Mouse (Mus musculus): ENCODE results near the gene Bcs1l.
A peak's percentile ranks its signal among the peaks of the same experiment; 100 is the strongest.

Gene Bcs1l

DNA sequence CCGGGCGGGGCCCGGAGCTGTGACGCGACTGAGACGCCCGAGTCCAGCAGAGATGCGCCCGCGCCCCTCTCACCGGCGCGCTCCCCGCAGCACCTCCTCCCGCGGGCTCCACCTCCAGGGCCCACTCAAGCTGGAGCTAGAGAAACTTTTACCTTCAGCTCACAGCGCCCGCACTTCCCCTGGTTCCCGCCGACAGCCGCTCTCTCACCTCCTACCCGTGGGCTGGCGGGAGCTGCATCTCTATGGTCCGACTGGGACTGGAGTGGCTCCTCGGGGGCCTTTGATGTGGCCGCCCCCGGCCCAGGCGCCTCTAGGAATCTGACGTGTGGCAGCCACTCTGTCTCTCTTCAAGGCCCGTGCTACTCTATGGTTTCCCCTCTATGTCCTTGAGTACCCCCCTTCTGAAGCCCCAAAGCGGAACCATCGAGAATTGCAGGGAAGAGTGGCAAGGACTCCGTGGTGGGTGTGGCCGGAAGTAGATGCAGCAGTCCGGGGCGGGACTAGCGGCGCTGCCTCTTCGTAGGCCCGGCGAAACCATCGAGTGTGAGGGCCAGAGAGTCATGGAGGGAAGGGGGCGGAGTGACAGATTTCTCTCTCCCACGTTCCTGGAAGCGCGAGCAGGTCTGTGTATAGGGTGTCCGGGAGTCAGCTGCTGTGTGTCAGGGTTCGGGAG is at the start of gene Bcs1l, which contains the start of gene Zfp142:
Gene Bcs1l (plus strand): TSS at position 517 of the 673 bp plus-strand sequence.
Gene Zfp142 (minus strand): TSS at position 474 of the 673 bp plus-strand sequence.
- DNase-seq (ENCODE audit: low read depth, low spot score) = peak; percentile 100

DNA sequence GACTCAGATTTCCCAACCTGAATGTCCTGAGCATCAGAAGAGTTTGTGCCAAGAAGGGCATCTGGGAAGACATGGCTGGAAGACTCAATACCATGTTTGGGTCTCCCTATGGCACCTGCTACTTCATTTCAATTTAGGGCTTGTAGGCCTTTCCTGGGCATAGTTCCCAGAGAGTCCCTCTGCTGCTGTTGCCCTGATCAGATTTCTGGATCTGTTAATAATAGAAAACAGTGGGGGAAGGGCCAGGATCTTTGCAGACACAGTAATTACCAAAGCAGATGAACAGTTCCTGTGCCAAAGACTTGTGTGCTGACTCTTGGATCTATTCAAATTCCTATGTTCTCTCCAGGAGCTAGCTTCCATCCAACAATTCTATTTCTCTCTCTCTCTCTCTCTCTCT is 49.4 kb upstream of the Bcs1l start:
- DNase-seq (ENCODE audit: low read depth, low spot score) = peak; percentile 37

DNA sequence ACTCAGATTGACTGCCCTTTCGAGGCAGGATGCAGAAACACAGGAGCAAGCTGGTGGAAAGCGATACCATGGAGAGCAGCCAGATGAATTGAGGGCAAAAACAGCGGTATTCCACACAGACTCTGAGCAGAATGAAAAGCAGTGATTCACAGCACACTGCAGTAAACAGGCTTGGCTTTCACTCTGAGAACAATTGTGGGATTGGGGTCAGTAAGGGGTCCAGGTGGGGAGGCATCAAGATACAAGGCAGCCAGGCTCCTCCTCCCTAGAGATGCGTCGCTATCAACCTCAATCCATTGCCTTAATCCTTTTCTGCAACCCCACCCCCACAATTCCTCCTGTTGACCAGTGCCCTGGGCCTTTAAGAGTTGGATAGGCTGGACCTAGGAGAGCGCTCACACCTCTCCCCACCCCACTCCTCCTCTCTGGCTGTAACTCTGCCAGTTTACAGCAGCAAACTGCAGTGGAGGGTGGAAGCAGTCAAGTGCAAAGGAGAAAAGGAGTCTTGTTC is 45.6 kb upstream of the Bcs1l start, which contains the start of gene Plcd4:
Gene Plcd4 (plus strand): TSS at position 438 of the 511 bp plus-strand sequence.
- DNase-seq (ENCODE audit: low read depth, low spot score) = peak; percentile 22

DNA sequence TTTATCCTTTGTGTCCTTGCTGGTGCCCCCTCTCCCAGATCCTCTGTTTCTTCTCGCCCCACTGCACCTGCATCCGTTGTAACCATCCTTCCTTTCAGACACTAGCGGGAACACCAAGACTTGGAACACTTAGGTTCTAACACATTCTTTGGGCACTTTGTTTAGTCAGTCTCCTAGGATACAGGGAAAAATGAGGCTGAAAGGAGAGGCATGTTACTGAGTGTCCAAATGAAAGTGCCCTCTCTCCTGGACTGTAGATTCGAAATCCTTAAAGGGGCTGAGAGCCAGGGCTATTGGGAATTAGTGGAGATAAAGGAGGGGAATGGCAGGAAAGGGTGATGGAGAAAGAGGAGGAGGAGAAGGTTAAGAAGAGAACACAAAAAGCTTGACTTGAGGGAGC is 43.9 kb upstream of the Bcs1l start, which contains the start of gene Usp37:
Gene Usp37 (minus strand): TSS at position 101 of the 400 bp plus-strand sequence.
- DNase-seq (ENCODE audit: low read depth, low spot score) = no peak

DNA sequence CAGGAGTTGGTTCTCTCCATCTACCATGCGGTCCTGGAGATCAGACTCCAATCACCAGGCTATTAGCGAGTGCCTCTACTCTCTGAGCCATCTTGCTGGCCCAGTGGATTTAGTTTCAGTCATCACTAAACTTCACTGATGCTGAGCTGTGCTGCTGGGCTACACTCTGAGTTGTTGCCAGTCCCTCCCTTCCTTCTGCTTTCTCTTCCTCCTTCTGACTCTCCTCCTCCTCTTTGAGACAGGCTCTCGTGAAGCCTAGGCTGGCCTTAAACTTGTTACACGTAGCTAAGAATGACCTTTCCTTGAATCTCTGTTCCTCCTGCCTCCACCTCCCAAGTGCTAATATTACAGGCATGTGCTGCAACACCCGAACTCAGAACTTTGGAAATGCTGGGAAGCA is 29.0 kb upstream of the Bcs1l start:
- no peak for DNase-seq (ENCODE audit: low read depth, low spot score)

DNA sequence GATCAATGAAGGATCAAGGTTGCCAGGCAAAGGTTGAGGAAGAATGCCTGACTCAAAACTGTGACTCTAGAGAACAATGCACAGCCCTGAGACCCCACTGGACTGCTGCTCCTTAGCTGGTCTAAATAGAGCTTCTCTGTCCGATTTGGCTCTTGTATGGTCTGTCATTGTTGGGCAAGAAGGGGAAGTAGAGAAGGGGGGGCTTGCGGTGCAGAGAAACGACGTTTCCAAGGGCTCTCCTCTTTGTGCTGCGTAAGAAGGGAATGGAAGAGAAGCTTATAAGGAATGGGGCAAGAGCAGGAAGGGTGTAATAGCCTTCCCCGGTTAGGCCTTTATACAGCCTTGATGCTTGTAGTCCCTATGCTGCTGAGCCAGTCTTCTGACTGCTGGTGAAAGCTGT is 22.3 kb upstream of the Bcs1l start:
- no peak for DNase-seq (ENCODE audit: low read depth, low spot score)

DNA sequence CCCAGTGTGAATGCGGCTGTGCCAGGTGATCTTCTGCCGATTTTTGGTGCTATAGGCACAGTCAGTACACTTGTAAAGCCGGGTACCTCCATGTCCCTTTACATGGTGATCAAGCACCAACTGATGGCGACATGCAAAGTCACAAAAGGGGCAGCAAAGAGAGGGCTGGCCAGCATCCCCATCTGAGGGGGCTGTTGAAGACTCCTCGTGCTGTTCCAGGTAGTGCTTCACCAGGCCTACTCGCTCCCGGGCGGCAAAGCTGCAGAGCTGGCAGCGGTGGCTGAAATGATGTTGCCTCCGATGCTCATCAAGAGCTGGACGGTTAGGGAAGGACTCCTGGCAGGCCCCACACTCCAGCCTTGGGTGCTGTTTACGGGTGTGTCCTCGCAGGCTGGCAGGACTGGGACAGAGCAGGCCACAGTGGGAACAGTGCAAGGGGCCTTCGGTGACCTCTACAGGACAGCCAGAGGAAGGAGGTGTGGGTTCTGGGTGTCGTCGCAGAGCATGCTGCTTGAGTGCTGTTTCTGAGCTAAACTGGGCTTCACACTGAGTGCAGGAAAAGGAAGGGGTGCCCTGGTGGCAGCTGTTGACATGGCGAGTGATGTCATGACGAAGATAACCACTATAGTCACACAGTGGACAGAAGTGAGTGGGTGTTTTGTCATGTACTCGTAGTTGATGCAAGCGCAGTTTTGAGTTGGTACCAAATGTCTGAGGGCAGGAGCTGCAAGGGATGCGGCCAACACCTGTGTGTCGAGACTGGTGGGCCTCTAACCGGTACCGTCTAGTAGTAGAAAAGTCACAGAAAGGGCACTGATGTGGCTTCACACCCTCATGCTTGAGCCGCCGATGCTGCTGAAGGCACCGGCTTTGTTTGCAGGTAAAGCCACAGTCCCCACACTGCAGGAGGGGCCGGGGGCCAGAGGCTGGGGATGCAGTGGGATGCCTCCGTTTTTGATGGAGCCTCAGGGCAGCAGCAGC is 18.1 kb upstream of the Bcs1l start:
- no peak for DNase-seq (ENCODE audit: low read depth, low spot score)

DNA sequence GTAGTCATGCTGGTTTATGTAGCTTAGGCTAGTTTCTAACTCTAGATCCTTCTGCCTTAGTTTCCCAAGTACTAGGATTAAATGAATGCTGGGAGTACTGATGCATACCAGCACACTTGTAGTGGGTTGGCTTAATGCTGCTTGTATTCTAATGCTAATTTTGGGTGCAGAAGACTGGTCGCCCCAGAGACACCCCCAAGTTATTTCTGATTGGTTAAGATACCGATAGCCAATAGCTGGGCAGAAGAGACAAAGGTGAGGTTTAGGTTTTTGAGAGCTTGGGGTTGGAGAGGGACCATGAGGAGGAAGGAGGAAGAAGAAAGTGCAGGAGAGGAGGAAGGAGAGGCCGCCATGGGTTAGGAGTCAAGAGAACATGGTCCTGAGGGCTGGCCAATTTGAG is 5.5 kb upstream of the Bcs1l start:
- no peak for DNase-seq (ENCODE audit: low read depth, low spot score)

DNA sequence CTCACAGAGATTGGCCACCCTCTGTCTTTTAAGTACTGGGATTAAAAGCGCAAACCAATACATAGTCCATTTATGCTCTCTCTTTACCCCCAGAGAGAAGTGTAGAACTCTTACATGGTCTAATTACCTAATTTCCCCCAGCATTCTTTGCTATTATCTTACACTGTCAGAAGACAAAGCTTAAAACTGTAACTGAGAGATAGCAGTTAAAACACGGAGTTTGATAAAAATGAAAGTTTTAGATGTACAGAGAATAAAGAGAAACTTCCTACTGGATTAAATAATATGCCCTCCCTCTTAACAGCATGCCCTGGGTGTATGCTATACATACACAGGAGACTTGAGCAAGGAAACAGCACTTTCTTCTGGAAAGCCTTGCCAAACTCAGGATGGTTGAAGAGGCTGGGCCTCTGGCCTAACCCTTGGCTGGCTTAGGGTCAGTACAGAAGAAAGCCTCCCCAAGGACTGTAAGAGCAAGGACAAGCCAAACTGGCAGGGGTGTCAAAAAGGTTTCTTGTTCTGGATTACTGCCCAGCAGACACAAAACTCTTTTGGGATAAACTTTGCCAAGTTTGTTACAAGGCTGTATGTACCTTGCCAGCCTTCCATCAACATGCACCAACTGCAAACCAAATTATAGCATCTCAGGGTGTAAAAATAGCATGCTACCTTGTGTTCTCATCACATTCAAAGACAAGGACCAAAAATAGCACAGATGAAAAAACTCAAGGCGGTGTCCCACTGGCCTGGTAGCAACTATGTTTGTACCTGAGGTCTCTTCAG is 3.3 kb upstream of the Bcs1l start:
- no peak for DNase-seq (ENCODE audit: low read depth, low spot score)

DNA sequence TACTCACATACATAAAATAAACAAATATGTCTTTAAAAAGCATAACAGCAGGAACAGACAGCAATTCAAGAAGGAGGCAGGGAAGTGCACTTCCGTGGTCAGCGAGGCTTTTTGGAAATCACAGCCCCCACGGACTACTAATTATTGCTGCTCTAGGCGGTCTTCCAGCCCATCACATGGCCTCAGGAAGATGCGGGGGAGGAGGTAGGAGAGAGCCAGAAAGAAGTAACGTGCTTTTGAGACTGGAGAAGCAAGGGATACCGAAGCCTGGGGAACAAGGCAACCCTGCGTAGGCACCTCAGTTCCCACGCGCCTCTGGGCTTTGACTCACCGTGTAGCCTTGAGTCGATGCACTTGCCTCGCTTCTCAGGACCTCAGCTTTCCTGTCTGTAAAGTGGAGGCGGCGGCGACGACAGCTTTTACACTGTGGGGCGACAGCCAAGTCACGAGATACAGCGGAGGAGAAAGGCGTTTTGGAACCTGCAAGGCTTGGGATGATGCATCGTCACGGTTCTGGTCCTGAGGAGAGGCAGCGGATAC is 786 bp upstream of the Bcs1l start:
- DNase-seq (ENCODE audit: low read depth, low spot score) = no peak

DNA sequence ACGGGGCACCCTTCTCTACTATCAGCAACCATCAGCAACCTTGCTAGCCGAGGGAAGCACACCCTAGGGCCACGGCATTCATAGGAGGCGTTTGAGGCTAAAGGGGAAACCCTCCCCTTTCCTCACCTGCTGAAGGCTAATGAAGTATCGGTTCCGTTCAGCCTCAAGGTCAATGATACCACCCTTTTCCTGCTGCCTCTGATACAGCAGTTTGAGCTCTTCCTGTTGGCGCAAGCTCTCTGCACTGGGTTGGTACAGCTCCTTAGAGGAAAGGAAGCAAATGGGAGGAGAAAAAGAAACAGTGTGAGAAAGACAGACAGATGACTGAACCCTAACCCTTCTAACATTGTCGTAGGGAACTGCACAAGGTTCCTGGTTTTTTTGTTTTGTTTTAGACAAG is 6.3 kb downstream of the Bcs1l start:
- DNase-seq (ENCODE audit: low read depth, low spot score) = no peak

DNA sequence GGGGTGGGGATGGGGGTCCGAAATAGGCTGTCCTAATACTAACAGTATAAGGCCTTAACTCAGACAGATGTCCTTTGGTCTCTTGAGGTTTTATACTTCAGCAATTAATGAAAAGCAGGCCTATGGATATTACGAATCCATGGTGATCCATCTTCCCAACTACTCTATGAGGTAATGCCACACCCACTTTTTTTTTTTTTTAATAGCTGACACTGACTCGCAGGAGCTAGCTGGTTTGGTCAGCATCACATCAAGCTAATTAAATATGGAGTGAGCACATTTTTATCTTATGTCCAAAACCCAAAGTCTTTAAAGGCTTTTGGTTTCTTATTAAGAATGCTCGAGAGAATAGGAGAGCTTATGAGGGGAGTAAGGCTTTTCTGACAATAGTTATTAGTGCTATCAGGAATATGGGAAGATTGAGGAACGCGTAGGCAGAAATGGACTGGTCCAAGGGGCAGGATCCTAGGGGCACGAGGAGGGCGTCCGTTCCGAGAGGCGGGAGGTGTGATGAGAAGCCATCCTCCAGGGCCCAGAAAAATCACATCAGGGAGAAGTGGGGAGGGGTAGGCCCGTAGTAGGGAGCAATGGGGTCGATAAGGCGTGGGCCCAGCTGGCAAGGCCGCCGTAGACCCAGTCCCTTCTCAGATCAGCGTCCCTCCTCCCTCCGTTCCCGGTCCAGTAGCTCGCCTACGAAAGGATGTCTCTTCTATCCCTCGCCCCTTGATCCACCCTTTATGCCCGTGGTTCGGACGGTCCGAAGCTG is 12.6 kb downstream of the Bcs1l start:
- no peak for DNase-seq (ENCODE audit: low read depth, low spot score)

DNA sequence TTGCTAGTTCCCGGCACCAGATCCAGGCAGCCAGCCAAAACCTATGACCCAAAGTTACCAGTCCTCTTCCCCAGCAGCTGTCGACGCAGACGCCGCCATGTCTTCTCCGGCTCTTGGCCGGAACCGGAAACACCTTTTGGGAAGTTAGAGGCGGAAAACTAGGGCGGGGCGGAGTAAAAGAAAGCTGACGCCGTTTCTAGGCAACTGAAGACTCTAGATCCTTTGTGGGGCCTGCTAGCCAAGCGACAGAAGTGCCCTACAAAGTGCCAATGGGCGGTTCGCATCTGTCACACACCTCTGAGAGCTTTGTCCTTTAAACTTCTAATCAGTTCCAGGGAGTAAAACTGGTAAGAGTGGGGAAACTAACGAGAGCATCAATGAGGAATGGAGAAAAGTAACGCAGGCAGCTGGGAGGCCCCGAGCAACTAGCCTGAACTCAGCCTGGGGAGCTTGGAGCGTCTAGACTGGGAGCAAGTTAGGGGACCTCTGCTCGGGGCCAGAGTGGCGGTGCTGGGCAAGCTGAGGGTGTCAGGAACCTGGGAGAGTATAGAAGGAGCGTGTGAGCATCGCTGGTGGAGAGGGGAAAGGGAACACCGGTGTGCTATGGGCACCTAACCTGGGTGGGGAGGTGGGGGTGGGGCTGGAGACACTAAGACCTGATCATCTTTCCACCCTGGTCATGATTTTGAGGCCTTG is 13.3 kb downstream of the Bcs1l start, which contains the start of the genes Rnf25 and Stk36:
Gene Rnf25 (minus strand): TSS at position 131 of the 696 bp plus-strand sequence.
Gene Stk36 (plus strand): TSS at position 179 of the 696 bp plus-strand sequence.
- peak; percentile 79 for DNase-seq (ENCODE audit: low read depth, low spot score)

DNA sequence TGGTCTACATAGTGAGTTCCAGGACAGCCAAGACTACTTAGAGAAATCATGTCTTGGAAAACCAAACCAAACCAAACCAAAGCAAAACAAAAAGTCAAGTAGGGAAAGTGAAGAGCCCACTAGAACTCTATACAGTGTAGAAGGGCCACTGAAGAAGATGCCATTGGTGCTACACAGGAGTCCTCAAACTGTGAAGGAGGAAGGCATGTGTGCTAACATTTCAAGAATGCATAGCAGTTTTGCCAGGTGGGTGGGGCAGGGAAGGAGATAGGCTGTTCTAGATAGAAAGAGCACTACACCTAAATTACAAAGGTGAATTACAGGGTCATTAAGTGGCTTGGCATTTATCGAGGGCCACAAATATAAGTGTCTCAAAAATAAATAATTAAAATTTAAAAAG is 36.1 kb downstream of the Bcs1l start:
- DNase-seq (ENCODE audit: low read depth, low spot score) = no peak

DNA sequence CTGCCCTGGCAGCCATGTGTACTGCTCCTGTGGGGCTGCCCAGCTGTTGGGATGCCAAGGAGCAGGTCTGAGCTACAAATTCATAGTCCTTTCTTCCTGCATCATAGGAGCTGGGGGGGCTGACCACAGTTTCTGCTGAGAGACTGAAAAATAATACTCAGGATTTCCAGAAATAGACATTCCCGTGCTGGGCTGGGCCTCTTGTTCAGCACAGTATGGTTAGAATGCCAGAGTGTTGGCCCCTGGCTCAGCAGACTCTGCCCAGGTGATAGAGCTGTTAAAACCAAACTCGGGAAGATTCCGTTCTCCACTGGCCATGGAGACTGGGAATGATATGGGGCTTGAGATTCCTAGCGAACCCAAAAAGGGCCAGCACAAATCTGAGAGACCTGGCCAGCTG is 38.0 kb downstream of the Bcs1l start:
- DNase-seq (ENCODE audit: low read depth, low spot score) = no peak

DNA sequence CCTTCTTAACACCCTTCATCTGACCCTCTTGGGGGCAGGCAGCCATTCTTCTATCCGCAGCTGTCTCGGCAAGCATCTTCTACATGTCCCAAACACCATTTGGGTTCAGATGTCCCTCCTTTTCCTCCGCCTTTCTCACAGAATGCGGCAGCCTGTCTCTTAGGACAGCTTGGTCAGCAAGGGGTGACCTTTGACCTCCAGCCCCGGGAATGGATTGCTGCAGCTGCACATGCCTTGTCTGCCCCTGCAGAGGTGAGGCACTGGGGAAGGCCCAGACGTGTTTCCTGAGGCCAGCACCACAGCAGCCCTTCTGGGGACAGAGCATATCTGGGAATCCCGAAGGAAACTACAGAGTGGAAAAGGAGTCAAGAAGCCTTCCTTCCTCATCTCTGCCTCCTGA is 39.9 kb downstream of the Bcs1l start:
- DNase-seq (ENCODE audit: low read depth, low spot score) = no peak

DNA sequence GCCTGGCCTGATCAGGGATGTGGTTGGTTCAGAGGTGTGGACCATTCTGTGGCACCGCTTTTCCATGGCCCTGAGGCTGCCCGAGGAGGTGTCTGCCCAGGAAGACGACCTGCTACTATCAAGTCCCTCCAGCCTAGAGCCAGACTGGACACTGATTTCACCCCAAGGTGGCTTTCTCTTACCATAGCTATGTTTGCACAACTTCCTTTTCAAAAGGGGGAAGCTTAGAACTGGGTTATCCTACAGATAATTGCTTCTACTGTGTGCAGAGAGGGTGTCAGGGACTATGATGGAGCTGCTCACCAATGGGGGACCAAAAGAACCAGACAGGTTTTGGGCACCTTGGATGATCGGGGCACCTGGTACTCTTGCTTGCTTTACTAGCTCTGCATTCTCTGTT is 44.6 kb downstream of the Bcs1l start:
- no peak for DNase-seq (ENCODE audit: low read depth, low spot score)
